Mouse (Mus musculus) forebrain, postnatal 0 days (tissue): ENCODE results near the gene 2610507B11Rik. TPM values are rescaled to one million over a fixed set of nuclear protein-coding genes. Genes with fewer than 3 reads are reported as not detected.

Experiments
- ATAC-seq: fragments of 200-750 bp; cut with Nextera tagmentation; 2 replicates; pipeline ENCODE4 v1.8.0; 2017; ENCODE audit warnings: mild to moderate bottlenecking, moderate library complexity
- DNase-seq: peaks from one replicate; pipeline ENCODE4 v3.0.0-alpha.2; 2015
- H3K27ac ChIP-seq: fragments of 300-500 bp; sonication (generic); 2 replicates; pipeline ENCODE4 v1.5.1; 2014; ENCODE audit warnings: low read depth, mild to moderate bottlenecking, antibody characterized with exemption, low read length, moderate library complexity, mixed read lengths
- H3K27me3 ChIP-seq: fragments of 300-500 bp; sonication (generic); 2 replicates; pipeline ENCODE4 v1.6.1; 2014; ENCODE audit warnings: mild to moderate bottlenecking, low read length, mixed read lengths; ENCODE audit not compliant: insufficient read depth
- H3K36me3 ChIP-seq: fragments of 300-500 bp; sonication (generic); 2 replicates; pipeline ENCODE4 v1.6.1; 2014; ENCODE audit warnings: mild to moderate bottlenecking, moderate library complexity; ENCODE audit not compliant: insufficient read depth
- H3K4me1 ChIP-seq: fragments of 300-500 bp; sonication (generic); 2 replicates; pipeline ENCODE4 v1.6.1; 2014; ENCODE audit warnings: antibody characterized with exemption; ENCODE audit not compliant: insufficient read depth
- H3K4me2 ChIP-seq: fragments of 300-500 bp; sonication (generic); 2 replicates; pipeline ENCODE4 v1.6.1; 2014; ENCODE audit warnings: low read depth, mild to moderate bottlenecking, moderate library complexity
- H3K4me3 ChIP-seq: fragments of 300-500 bp; sonication (generic); 2 replicates; pipeline ENCODE4 v1.5.1; 2014; ENCODE audit warnings: low read depth, low read length, mixed read lengths
- H3K9ac ChIP-seq: fragments of 300-500 bp; sonication (generic); 2 replicates; pipeline ENCODE4 v1.6.1; 2014; ENCODE audit warnings: mild to moderate bottlenecking
- H3K9me3 ChIP-seq: fragments of 300-500 bp; sonication (generic); 2 replicates; pipeline ENCODE4 v1.6.1; 2016; ENCODE audit warnings: low read length
- CTCF ChIP-seq: sonication (generic); IDR thresholded peaks from 2 replicates; pipeline ENCODE4 v1.5.1; 2016; ENCODE audit warnings: antibody characterized with exemption, control low read depth, low read depth
- WGBS: fragments of 180-500 bp; shearing (Covaris S2); extraction: QIAGEN DNeasy Blood & Tissue Kit; methylation state at CpG from one replicate; pipeline ENCODE4 v1.1.7; 2014; 5-methylcytosine and 5-hydroxymethylcytosine counted together
- polyA plus RNA-seq: library from polyadenylated mRNA; unstranded; fragments of >200 nt; fragmentation: Nextera tagmentation; extraction: Ambion mirVana; gene quantifications from 2 replicates; pipeline ENCODE4 v1.2.1, GENCODE M21; 2015
- total RNA-seq: library from RNA; depleted of rRNA; stranded (reverse); fragments of >200 nt; gene quantifications from 2 replicates; pipeline ENCODE4 v1.2.3, GENCODE M21; 2014; rRNA removed

The 2610507B11Rik gene
- total RNA-seq, result 58.6 and 70.2 TPM in 2 replicates
- polyA plus RNA-seq, result 34.6 and 49.4 TPM in 2 replicates

- H3K27me3 ChIP-seq, result no peaks in the 10 kb centered on the region
- WGBS, result 2% methylated on average over 102 of the region's 115 CpGs
- H3K4me2 ChIP-seq, result peak within 1 kb of the TSS; percentile 84
These were observed at the start of gene 2610507B11Rik for GRCm38 (mm10) chr11:78261380-78262352. 2610507B11Rik (plus strand) TSS chr11:78261752.

GRCm38 (mm10) chr11:78213086-78213817, 48.3 kb upstream of the 2610507B11Rik start:
- Histone ChIP-seq H3K27ac (no peak overlapping the region), H3K4me2 (no peak overlapping the region), H3K4me1 (no peaks in the 10 kb centered on the region), H3K9me3 (no peaks in the 10 kb centered on the region), H3K4me3 (no peak overlapping the region), H3K9ac (no peak overlapping the region), H3K27me3 (no peaks in the 10 kb centered on the region), H3K36me3 (peaks cover 98% of the 10 kb centered on the region)
- TF ChIP-seq CTCF, result no peak
- ATAC-seq, result no peak
- no peak for DNase-seq
- 96% methylated on average over 14 of the region's 14 CpGs for WGBS

More at GRCm38 (mm10) chr11:78261380-78262352, at the start of gene 2610507B11Rik:
- DNase-seq (peak; percentile 97), ATAC-seq (peak; percentile 97)
- Histone ChIP-seq H3K27ac (peak within 1 kb of the TSS; percentile 82), H3K9me3 (no peaks in the 10 kb centered on the region), H3K4me3 (peak within 1 kb of the TSS; percentile 91), H3K4me1 (0 out of 2 replicates have a peak, but pooled peaks cover 4% of the 10 kb centered on the region), H3K9ac (peak within 1 kb of the TSS; percentile 67), H3K36me3 (peaks cover 29% of the 10 kb centered on the region)
- no peak; the same call in 1 of the 2 replicates for TF ChIP-seq CTCF

- Histone ChIP-seq H3K9me3 (no peaks in the 10 kb centered on the region), H3K36me3 (peaks cover 96% of the 10 kb centered on the region), H3K4me1 (no peaks in the 10 kb centered on the region), H3K4me3 (no peak overlapping the region), H3K4me2 (no peak overlapping the region), H3K9ac (no peak overlapping the region), H3K27me3 (no peaks in the 10 kb centered on the region), H3K27ac (0 out of 2 replicates have a peak overlapping the region, but pooled peaks have one; percentile 59)
- no peak for DNase-seq
- no peak for TF ChIP-seq CTCF
- 80% methylated on average over 11 of the region's 11 CpGs for WGBS
- peak; percentile 94 for ATAC-seq
These were observed 45.7 kb upstream of the 2610507B11Rik start for GRCm38 (mm10) chr11:78215709-78216317.

GRCm38 (mm10) chr11:78223586-78223985, 38.0 kb upstream of the 2610507B11Rik start:
- 93% methylated on average over 4 of the region's 4 CpGs for WGBS

GRCm38 (mm10) chr11:78231518-78231917, 30.0 kb upstream of the 2610507B11Rik start:
- ATAC-seq (no peak), DNase-seq (no peak)
- H3K4me2 ChIP-seq, result no peak overlapping the region
- H3K27ac ChIP-seq, result no peak overlapping the region
- H3K9ac ChIP-seq, result no peak overlapping the region
- no peaks in the 10 kb centered on the region for H3K9me3 ChIP-seq
- peaks cover 80% of the 10 kb centered on the region for H3K36me3 ChIP-seq
- no peak overlapping the region for H3K4me3 ChIP-seq
- no peaks in the 10 kb centered on the region for H3K4me1 ChIP-seq
- 95% methylated on average over 6 of the region's 6 CpGs for WGBS
- TF ChIP-seq CTCF, result no peak
- H3K27me3 ChIP-seq, result no peaks in the 10 kb centered on the region

More at GRCm38 (mm10) chr11:78223586-78223985, 38.0 kb upstream of the 2610507B11Rik start:
- H3K4me3 ChIP-seq, result no peak overlapping the region
- H3K4me2 ChIP-seq, result no peak overlapping the region
- ATAC-seq (no peak), DNase-seq (no peak)
- H3K9ac ChIP-seq, result no peak overlapping the region
- H3K36me3 ChIP-seq, result peaks cover 96% of the 10 kb centered on the region
- no peak overlapping the region for H3K27ac ChIP-seq
- no peaks in the 10 kb centered on the region for H3K27me3 ChIP-seq
- H3K4me1 ChIP-seq, result no peaks in the 10 kb centered on the region
- H3K9me3 ChIP-seq, result no peaks in the 10 kb centered on the region
- no peak for TF ChIP-seq CTCF

- Histone ChIP-seq H3K9ac (no peak overlapping the region), H3K27ac (no peak overlapping the region)
These were observed 21.2 kb upstream of the 2610507B11Rik start for GRCm38 (mm10) chr11:78240193-78240857.

More at GRCm38 (mm10) chr11:78240193-78240857, 21.2 kb upstream of the 2610507B11Rik start:
- DNase-seq (peak; percentile 11), ATAC-seq (no peak)
- no peak for TF ChIP-seq CTCF
- WGBS, result 76% methylated on average over 9 of the region's 9 CpGs
- Histone ChIP-seq H3K36me3 (peaks cover 17% of the 10 kb centered on the region; the same call in 1 of the 2 replicates), H3K4me2 (no peak overlapping the region), H3K27me3 (no peaks in the 10 kb centered on the region), H3K4me3 (no peak overlapping the region), H3K4me1 (0 out of 2 replicates have a peak, but pooled peaks cover 6% of the 10 kb centered on the region), H3K9me3 (no peaks in the 10 kb centered on the region)
